In genomic region chr13:26519054-26519453, GRCm38 (mm10) we compare ENCODE assay signal across 13 mouse cellular contexts.
"Had no signal": no experiment of that assay in that cellular context is flagged by ENCODE, and none has a peak within 500 bp of the region (broad histone marks: within the 10 kb centered on the region; RNA-seq: fewer than 3 reads in every experiment).

No protein-coding gene starts in this region.

- H3K4me2 ChIP-seq: limb, embryonic 13.5 days; neural tube, embryonic 15.5 days had no signal

- H3K4me3 ChIP-seq: layer of hippocampus, adult 2 months; limb, embryonic 13.5 days; midbrain, embryonic 10.5 days; myocyte; neural tube, embryonic 15.5 days had no signal

- H3K9ac ChIP-seq: limb, embryonic 13.5 days; liver, embryonic 14.5 days; neural tube, embryonic 15.5 days had no signal

- H3K27ac ChIP-seq: layer of hippocampus, adult 2 months; limb, embryonic 13.5 days; liver, embryonic 14.5 days; midbrain, embryonic 10.5 days; neural tube, embryonic 15.5 days had no signal

- H3K36me3 ChIP-seq: limb, embryonic 13.5 days; midbrain, embryonic 10.5 days; neural tube, embryonic 15.5 days had no signal

- H3K9me3 ChIP-seq: limb, embryonic 13.5 days; midbrain, embryonic 10.5 days; neural tube, embryonic 15.5 days had no signal

- H3K4me1 ChIP-seq: limb, embryonic 13.5 days; midbrain, embryonic 10.5 days; neural tube, embryonic 15.5 days had no signal

- H3K27me3 ChIP-seq: limb, embryonic 13.5 days; neural tube, embryonic 15.5 days had no signal

- DNase-seq: kidney, postnatal 10 days; kidney, postnatal 4 days; left cerebral cortex, postnatal 4 days; lung, adult 18-20 months; lung, postnatal 4 days; right cerebral cortex, adult 18-20 months; right cerebral cortex, postnatal 25 days had no signal
